Mouse (Mus musculus) G1E (cell line): ENCODE results near the gene H1fx.

Experiments used
- CTCF ChIP-seq: IDR thresholded peaks from 2 replicates; pipeline ENCODE4 v1.5.1; 2012; ENCODE audit warnings: low read depth, low read length, inconsistent platforms, mixed read lengths
- GATA1 ChIP-seq: IDR thresholded peaks from 2 replicates; pipeline ENCODE4 v1.6.1; 2012; ENCODE audit warnings: borderline replicate concordance, low read length, inconsistent platforms, mixed read lengths
- POLR2AphosphoS5 ChIP-seq: IDR thresholded peaks from 2 replicates; pipeline ENCODE4 v1.6.1; 2012; ENCODE audit warnings: low read depth, low read length, inconsistent platforms; ENCODE audit not compliant: insufficient replicate concordance
- TAL1 ChIP-seq: conservative IDR thresholded peaks from 2 replicates; pipeline ENCODE4 v1.6.1; 2012; ENCODE audit warnings: low read depth, low read length, inconsistent platforms, mixed read lengths

- no peak for TF ChIP-seq CTCF
- TF ChIP-seq POLR2AphosphoS5: no peak
- TF ChIP-seq TAL1: no peak
- TF ChIP-seq GATA1: no peak
Measured at GRCm38 (mm10) chr6:87938941-87939340, 42.5 kb downstream of the H1fx start.
